Mouse (Mus musculus) adipocyte (in vitro differentiated cells): Measurements from ENCODE around the gene Ankrd1.

Source experiments
- DNase-seq: peaks from one replicate; pipeline ENCODE4 v3.0.0-alpha.2; 2016; ENCODE audit warnings: low spot score

Ankrd1 gene

DNA sequence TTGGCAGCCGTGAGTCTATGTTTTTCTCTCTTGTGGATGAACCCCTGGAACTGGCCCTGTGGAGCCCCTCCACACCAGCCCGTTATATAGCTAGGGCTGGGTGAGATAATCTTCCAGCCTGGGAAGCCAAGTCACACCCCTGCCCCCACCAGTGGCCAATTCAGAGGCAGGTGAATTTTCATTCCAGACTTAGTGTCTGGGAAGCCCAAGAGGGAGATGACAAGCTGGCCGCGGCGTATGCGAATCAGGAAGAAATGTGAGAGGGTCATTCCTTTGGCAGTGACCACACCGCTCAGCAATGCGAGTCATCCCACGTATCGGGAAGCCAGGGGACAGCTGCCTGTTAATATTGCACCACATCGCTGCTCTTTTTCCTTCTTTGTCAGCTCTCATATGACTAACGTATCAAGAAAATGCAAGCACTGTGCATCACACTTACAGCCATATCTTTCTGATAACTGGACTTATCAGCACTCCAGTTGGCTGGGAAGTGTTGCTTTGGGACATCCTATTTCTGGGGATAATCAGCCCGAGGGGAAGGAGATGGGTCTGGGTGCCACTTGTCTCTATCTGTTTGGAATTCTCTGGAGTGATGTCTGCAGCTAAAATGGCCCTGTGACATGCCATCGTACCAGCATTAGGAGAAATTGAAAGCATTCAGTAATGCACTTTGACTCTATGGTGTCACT is at the start of gene Ankrd1:
Ankrd1 (minus strand) TSS at position 317 of the 689 bp plus-strand sequence.
- no peak for DNase-seq

DNA sequence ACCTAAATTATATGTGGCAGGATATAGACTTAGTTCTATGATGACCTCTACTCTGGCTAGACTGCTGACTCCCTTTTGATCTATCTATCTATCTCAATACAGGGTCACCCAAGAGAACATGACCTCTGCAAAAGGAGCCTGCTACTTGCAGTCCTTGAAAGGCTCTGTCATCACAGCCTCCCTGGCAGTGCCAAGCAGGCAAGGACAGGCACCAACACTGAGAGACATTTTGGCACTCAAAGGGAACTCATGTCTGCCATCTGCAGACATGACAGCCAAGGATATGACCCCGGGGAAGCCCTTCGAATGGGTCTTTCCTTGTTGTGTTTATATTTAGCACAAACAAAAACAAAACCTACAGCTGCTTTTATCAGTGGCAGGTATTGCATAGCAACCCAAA is 49.2 kb upstream of the Ankrd1 start:
- no peak for DNase-seq

DNA sequence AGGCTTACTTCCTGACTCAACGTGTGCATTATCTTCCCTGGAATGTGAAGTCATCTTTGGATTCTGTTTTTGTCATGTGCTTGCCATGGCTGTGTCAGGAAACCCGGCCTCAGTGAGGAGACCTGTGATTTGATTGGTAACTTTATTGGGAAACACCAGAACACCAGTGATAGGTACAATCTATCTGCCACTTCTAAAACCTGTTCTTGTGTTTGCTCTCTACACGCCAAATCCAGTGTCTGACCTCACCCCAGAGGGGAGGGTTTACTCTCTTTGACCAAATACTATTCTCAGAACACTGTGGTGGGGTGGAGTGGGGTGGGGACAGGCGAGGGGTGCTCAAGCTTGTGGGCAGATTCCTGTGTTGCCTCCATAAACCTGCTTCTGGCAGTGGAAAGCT is 48.2 kb upstream of the Ankrd1 start:
- DNase-seq = no peak

DNA sequence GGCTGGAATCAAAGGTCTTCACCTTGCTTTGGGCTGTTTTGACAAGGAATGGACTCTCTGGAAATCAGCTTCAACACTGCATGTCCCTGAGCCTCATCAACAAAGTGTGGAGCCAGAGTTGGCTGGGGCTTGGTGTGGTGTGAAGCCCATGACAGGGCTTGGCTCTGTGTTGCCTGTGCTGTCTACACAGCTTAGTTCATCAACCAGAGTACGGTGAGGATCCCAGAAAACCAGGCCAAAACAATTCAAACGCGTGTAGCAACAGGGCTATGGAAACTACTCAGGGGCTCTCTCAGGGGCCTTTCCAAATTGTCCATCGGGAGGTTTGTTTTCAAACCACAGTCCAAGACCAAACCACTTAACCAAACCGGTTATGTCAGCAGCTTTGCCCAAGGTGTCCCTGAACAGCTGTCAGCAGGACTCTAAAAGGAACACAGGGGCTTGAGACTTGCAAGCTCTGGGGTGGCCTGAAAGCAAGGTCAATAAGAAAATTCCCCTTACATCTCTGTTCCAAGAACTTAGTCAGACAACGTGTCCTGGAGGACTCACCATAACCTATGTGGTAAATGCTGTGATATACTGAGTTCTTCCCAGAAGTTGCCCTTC is 47.5 kb upstream of the Ankrd1 start:
- DNase-seq = no peak

DNA sequence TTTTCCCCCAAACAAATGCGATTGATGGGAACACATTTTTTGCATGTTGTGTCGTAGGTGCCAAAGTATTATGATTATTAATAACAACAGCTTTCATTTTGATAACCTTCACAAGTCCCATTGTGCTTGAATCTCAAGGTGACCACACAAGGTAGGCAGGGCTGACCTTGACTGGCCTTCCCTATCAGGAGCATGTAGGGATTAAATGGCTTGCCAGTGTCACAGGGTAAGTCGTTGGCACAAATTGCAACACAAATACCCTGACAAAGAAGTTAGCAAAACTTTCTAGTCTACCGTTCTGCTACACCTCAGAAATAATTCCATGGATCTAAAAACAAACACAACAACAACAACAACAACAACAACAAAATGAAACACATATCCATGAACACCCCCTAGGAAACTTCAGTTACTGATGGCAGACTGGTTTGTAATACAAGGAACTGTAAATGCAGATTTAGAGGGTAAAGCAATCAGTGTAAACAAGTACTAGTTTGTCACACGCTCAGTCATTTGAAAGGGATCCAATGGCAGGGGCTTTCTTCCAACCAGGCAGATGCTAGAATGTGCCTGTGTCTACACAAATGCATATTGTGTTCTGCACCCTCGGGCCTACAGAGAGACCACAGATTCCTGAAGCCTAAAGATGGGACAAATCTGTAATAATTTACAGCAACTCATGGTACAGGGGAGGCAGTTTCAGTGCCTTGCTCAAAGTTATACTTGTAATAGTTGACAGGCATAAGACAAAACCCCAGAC is 46.7 kb upstream of the Ankrd1 start:
- DNase-seq = no peak

DNA sequence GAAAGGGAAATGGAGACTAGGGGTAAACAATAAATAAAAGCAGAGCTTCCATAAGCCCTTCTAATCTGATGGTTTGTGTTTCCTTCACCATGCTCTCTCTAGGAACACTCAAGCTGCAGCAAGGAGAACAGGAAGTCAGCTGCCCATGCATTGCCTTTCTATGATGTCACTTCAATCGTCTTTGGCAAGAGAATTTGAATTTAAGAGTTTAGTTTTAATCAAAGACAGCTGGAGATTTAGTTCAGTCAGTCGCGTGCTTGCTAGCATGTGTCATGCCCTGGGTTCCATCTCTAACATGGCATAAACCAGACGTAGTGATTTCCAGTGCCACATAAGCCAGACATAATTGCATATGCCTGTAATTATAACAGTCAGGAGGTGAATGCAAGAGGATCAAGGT is 45.5 kb upstream of the Ankrd1 start:
- DNase-seq = no peak

DNA sequence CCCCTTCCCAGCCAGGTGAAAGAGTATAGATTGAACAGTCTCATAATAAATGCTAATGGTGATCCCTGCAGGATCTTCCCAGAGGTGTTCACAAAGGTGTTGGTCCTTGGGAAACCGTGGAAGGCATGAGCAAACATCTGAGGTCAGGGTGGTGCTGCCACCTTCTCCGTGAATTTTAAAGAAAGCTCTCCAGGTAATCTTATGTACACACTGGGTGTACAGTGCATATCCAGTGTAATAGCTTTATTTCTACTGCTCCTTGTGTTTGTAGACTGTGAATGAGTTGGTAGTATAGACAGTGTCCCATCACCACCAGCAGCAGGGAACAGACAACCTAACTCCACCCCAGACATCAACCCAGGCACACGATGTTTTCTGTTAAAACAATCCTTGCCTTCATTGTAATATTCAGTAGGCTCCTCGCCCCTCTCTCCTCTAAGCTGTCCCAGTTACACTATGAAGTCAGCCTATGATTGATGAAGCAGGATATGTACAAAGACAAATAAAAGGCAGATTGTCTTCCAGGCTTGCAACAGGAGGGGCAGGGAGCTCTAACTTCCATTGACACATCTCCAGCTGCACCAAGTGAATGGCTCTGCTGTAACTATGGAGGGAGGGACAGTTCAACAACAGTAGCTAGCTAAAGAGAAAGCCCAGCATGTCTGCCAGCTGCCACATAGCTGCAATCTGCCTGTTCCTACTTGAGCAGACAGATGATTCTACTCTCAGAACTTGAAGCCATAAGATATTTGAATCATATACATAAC is 30.5 kb upstream of the Ankrd1 start:
- DNase-seq = no peak

DNA sequence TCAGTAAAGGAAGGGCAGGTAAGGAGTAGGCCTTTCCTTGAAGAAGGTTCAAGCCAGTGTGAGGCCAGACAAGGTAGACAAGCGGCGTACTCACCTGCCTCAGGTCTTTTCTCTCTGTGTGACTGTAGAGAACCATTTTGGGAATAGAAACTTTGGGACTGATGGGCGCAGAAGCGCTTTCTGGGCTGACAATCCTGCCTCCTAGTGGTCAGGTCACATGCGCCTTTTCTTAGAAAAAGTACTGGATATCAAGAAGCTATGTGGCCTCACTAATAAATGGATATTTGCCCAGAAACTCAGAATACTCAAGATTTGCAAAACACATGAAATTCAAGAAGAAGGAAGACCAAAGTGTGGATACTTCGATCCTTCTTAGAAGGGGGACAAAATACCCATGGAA is 28.7 kb upstream of the Ankrd1 start:
- DNase-seq = no peak

DNA sequence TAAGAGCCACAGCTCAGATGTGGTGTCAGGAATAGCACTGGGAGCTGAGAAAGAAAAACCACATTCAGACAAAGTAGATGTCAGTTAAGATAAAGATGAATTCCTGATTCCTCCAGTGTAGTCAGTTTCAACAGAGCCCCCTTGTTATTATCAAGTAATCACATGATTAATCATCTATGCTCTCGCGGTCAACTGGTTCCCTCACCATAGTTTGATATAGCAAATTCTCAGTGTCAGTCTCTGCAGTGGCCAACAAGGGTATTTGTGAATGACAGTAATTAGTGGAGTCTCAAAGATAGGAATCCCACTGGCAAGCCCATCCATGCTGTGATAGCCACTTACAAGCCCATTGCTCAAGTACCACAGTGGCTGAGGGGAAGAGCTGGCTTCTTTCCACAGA is 23.7 kb upstream of the Ankrd1 start:
- DNase-seq = no peak

DNA sequence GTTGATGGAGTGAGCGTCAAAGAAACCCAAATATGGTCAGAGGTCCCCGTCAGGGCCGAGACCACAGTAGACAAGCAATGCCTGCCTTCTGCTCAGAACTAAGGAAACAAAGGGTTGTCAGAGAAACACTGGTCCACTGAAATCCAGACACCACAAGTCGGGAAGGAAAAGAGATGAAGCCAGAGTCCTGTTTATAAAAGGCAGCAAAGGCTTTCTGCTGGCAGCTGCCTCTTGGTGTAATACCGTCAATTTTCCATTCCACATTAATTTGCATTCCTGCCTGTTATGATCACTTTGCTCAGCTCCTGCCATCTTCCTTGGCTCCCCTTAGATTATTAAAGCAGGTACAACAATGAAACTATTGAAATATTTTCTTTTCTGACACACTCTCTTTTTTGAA is 13.8 kb upstream of the Ankrd1 start:
- no peak for DNase-seq

DNA sequence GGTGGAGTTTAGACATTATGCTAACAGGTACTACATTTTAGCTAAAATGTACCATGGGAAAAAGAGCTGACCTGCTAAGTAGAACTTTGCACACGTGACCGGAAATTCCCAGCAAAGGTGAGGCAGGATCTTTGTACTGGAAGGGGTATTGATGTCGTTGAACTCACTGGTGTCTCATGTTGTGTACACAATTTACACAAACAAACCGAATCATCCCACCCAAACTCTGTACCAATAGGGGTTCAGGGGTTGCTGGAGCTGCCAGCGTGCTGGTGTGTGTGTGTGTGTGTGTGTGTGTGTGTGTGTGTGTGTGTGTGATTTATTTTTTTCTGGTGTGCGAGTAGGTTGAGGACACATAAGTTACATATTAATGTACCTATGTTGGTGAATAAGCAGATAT is 13.2 kb upstream of the Ankrd1 start:
- no peak for DNase-seq

DNA sequence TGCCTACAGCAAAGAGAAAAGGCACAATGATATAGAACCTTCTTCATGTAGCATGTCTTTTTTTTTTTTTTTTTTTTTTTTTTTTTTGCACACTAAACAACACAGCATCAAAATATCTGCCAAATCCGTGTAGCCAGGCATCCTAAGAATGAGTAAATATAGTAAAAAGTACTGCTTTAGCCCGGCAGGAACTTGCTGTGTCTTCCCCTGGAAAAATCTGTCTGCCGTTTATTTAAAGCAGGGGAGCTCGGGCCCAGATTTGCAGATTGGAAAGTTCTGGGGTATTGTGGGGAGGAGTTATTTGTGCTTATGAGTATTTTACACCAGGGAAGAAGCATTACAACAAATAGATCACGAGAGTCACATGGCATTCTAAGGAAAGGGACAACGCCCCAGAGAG is 12.1 kb upstream of the Ankrd1 start:
- DNase-seq = no peak

DNA sequence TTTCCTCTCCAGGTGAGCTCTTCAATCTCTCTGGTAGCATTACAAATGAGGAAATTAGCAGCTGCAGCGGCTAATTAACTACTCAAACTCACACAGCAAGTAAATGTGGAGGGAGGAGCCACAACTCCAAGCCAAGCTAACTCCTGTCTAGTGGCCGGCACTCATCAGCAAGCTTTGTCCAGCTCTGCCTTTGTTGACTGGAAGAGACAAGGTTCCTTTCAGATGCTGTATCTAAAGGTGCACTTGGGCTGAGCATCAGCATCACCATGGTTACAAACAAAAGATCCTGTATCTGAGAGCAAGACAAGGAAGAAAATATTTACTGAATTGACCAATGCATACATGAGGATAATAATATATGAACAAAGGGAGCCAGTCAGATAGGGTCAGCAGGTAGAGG is 10.3 kb upstream of the Ankrd1 start:
- no peak for DNase-seq

DNA sequence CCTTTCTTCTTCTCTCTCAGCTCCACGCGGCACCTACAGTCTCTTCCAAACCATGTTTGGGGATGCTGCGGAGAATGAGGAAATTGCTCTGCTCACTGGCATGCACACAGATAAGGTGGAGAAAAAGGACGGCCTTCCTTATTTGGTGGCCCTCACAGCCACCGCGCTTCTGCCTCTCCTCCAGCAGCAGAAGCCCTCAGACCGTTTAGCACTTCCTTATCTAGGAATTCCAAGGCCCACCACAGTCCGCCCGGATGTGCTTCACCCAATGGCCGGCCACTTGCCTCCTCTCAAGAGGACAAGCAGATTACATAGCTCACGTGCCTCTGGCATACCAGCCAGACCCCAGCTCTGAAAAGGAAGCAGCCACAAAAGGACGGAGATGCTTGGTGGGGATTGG is 9.7 kb upstream of the Ankrd1 start:
- DNase-seq = no peak

DNA sequence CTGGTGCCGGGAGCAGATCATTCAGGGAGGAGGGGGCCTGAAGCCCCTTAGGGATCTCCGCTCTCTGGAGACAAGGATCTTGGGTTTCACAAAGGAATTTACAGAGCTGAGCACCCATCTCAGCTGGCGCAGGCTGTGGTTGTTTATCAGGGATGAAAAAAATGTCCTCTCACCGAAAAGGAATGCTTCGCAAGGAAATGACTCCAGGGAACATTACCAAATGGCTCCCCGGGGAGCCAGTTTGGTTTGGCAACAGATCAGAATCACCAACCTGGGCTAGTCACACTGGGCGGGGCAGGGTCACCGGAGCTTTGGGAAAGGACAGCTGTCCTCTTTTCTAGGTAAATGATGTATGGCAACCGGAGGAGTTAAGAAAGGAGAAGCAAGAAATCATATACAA is 9.3 kb upstream of the Ankrd1 start:
- peak; percentile 21 for DNase-seq

DNA sequence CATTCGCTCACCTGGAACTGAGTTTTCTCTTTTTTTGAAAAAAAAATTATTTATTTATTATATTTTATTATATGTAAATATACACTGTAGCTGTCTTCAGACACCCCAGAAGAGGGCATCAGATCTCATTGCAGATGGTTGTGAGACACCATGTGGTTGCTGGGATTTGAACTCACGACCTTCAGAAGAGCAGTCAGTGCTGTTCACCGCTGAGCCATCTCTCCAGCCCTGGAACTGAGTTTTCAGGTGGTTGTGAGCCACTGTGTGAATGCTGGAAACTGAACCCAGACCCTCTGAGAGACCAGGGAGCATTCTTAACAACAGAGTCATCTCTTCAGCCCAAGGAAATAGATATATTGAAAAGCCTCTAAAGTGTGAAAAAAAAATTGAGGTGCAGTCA is 8.5 kb upstream of the Ankrd1 start:
- DNase-seq = no peak

DNA sequence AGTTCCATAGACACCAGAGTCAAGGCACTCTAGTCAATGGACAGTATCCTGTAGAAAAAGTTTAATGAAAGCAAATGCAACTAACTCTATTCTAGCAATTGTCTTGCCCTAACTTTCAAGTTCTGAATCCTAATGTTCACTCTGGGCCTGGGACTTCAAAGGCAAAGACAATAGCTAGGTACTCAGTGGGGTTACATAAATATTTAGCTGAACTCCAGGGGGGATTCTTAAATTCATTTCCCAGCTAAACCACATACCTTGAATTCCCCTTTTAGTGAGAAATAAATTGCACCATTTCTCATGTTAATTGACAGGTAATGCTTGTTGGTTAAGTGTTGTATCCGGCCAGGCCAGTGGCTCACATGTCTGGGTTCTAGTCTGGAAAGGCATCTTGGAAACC is 4.3 kb upstream of the Ankrd1 start:
- no peak for DNase-seq

DNA sequence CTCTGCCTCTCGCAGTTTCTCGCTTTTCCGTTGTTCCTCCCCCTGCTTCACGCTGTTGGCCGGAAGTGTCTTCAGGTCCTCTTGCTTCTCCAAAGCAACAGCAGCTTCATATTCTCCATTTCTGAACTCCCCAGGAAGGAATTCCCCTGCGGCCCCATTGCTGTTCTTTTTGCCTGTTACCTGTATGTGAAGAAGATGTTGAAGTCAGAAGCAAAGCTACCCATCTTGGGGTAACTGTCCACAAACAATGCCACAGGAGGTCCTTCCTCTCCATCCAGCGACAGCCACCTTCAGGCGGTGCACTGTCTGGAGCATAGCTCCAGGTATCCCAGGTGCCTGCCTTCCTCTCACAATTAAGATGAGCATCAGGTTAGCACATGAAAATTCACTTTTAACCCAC is 680 bp downstream of the Ankrd1 start:
- no peak for DNase-seq

DNA sequence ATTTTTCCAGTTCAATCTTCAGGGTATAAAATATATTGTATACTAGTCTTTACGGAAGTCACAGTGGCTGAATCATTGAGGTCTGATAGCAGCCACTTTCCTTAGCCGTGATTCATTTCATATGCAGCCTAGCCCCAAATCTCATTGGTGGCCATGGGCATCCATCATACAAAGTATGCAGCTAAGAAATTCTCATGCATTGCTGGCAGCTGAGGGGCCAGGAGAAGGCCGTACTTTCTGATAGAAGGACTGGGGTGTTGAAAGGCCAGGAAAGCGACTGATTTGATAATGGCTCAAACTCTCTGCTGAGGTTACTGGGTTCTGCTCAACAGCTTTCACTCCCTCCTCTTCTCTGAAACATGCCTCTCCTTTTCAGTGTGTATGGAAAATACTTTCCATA is 3.7 kb downstream of the Ankrd1 start:
- no peak for DNase-seq

DNA sequence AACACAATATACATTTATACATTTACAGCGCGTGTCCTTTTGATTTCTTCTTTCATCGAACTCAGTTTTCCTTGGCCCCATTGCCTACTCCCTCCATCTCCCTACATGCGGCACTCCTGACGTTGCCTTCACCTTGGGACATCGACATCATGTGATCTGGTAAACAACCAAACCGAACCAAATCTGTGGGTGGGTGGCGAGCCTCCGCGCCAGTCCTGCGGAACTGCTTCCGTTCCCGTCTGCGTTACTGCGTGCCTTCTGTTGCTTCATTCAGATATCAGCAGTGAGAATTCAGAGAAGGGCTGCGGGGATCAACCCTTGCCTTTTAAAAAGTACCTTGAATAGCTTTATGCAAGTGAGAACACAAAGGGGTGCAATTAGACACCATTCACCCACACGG is 7.9 kb downstream of the Ankrd1 start:
- no peak for DNase-seq

DNA sequence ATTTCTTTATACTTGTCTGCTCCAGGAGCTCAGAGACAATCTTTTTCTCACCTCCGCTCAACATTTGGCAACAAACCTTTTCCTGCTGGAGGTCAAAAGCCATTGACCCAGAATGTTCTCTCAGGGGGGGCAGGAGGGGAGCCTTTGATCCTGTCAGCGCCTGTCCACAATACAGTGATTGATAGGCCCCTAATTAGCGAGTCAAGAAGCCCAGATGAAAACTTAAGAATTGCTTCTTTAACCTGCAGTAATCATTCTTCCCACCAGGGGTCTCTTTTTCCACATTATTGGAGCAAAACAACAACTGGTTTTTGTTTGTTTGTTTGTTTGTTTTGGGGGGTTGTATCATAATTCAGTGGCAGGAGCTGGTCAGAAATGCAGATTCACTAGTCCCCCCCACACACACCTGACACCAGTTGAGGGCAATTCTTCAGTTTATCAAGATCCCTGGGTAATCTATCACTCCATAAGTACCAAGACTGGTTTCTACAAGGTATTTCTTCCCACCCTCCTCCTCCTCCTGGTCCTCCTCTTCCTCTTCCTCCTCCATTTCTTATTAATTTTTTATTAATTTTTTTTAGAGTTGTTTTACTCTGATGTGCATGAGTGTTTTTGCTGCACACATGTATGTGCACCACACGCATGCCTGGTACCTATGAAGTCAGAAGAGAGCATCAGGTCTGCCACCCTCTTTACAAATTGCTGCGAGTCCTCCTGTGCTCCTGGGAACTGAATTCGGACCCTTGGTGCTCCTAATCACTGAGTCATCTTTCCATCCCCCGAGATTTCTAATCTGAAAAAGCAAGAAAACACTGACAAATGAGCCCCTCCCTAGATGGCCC is 8.6 kb downstream of the Ankrd1 start:
- DNase-seq = peak; percentile 67

DNA sequence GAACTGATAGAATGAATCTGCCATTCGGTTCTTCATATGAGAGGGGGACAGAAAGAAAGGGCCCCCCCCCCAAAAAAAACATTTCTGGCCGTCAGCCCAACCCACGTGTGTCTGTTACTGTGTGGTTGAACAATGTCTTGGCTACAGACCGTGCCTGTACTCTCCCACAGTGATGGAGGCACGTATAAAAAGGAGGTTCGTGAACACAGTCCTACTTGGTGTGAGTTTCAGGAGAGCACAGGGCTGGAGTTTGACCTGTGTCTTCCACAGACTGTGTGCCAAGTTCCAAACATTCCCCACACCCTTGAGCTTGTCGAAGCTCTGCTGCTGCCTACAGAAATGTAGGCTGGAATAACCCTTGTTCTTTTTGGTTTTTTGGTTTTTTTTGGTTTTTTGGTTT is 9.4 kb downstream of the Ankrd1 start:
- DNase-seq = no peak
